Comparison of ENCODE assay signal across 11 mouse cellular contexts in the genomic region with DNA sequence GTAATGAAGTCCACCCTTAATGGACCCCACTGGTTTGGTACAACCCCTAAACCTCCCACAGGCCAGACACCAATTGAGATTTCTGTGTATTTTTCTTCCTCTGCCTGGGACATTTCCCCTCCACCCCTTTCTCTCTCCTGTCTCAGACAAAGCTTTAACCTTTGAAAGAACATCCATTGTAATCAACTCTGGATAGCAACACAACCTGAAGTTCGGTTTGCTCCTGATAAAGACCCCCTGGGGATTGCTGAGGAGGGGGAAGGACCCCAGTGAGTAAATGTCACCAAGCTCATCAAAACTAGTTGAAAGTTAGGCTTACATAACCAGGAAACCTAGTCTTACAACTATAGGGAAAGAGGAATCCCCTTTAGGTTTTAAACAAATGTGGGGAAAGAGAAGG. TPM values are rescaled to one million over a fixed set of nuclear protein-coding genes. Genes with fewer than 3 reads are reported as not detected.
DNase-seq lines count a peak whose midpoint lies in the region; ATAC-seq and TF ChIP-seq lines count a peak whose summit lies in the region.
"Had no signal": no experiment of that assay in that cellular context is flagged by ENCODE, and none has a peak within 500 bp of the region (broad histone marks: within the 10 kb centered on the region; RNA-seq: fewer than 3 reads in every experiment).

No protein-coding gene starts in this region.

- H3K9ac ChIP-seq in heart, embryonic 15.5 days, result no peak overlapping the region
- no peak overlapping the region for H3K9ac ChIP-seq in hindbrain, embryonic 15.5 days
- no peak overlapping the region for H3K9ac ChIP-seq in neural tube, embryonic 13.5 days

- peaks cover 77% of the 10 kb centered on the region for H3K4me1 ChIP-seq in heart, embryonic 15.5 days (replicated peaks)
- H3K4me1 ChIP-seq in hindbrain, embryonic 15.5 days (replicated peaks), result peaks cover 25% of the 10 kb centered on the region
- H3K4me1 ChIP-seq in neural tube, embryonic 13.5 days (replicated peaks), result peaks cover 92% of the 10 kb centered on the region
- H3K4me1 ChIP-seq in cerebellum, adult 2 months (ENCODE audit: control insufficient read depth, insufficient read depth, low read length), result peaks cover 19% of the 10 kb centered on the region

- H3K9me3 ChIP-seq in heart, embryonic 15.5 days (replicated peaks), result no peaks in the 10 kb centered on the region
- no peaks in the 10 kb centered on the region for H3K9me3 ChIP-seq in hindbrain, embryonic 15.5 days
- H3K9me3 ChIP-seq in neural tube, embryonic 13.5 days, result no peaks in the 10 kb centered on the region

- intact Hi-C loops in heart, postnatal 36 days (cut with DNase I), result no loop called here

- no peaks in the 10 kb centered on the region for H3K27me3 ChIP-seq in heart, embryonic 15.5 days
- H3K27me3 ChIP-seq in hindbrain, embryonic 15.5 days, result no peaks in the 10 kb centered on the region
- H3K27me3 ChIP-seq in neural tube, embryonic 13.5 days, result no peaks in the 10 kb centered on the region
- no peaks in the 10 kb centered on the region for H3K27me3 ChIP-seq in cerebellum, adult 2 months (ENCODE audit: control insufficient read depth, insufficient read depth, low read length)
- H3K27me3 ChIP-seq: CH12.LX had no signal

- H3K27ac ChIP-seq in heart, embryonic 15.5 days, result peak overlapping the region; percentile 36; the same call in 1 of the 2 replicates
- H3K27ac ChIP-seq in hindbrain, embryonic 15.5 days (replicated peaks), result no peak overlapping the region
- H3K27ac ChIP-seq in neural tube, embryonic 13.5 days (replicated peaks), result no peak overlapping the region
- H3K27ac ChIP-seq in cerebellum, adult 2 months (ENCODE audit: insufficient read depth, low read length), result no peak overlapping the region; the same call in 1 of the 2 replicates

- DNase-seq in heart, postnatal 36 days, result no peak
- DNase-seq in R1 (ENCODE audit: low read depth, low spot score), result peak; percentile 75
- DNase-seq in embryo, embryonic 10 days (ENCODE audit: low spot score), result no peak
- DNase-seq in cerebellum, adult 2 months, result no peak
- DNase-seq: cerebellum, adult 11 months; kidney, adult 8-10 months; lung, adult 2 months had no signal

- no peaks in the 10 kb centered on the region for H3K36me3 ChIP-seq in heart, embryonic 15.5 days
- no peaks in the 10 kb centered on the region for H3K36me3 ChIP-seq in hindbrain, embryonic 15.5 days
- H3K36me3 ChIP-seq in neural tube, embryonic 13.5 days, result no peaks in the 10 kb centered on the region

- H3K4me3 ChIP-seq in heart, embryonic 15.5 days, result no peak overlapping the region
- no peak overlapping the region for H3K4me3 ChIP-seq in hindbrain, embryonic 15.5 days
- no peak overlapping the region for H3K4me3 ChIP-seq in neural tube, embryonic 13.5 days
- no peak overlapping the region for H3K4me3 ChIP-seq in cerebellum, adult 2 months (replicated peaks; ENCODE audit: insufficient read depth, low read depth, low read length)

- WGBS in heart, embryonic 15.5 days, result 25% methylated on average over 1 of the region's 1 CpGs
- 3% methylated on average over 1 of the region's 1 CpGs for WGBS in hindbrain, embryonic 15.5 days
- WGBS in neural tube, embryonic 13.5 days, result 3% methylated on average over 1 of the region's 1 CpGs
- 36% methylated on average over 1 of the region's 1 CpGs for WGBS in cerebellum, adult 2 months

- H3K4me2 ChIP-seq in heart, embryonic 15.5 days, result peak overlapping the region; percentile 4; the same call in 1 of the 2 replicates
- peak overlapping the region; percentile 91 for H3K4me2 ChIP-seq in hindbrain, embryonic 15.5 days
- H3K4me2 ChIP-seq in neural tube, embryonic 13.5 days, result peak overlapping the region; percentile 93

- ATAC-seq in heart, embryonic 15.5 days (replicated peaks; ENCODE audit: insufficient number of reproducible peaks, insufficient read depth, low FRiP score, low read depth), result no peak
- no peak for ATAC-seq in hindbrain, embryonic 15.5 days (ENCODE audit: low FRiP score, low read depth)
- ATAC-seq in neural tube, embryonic 13.5 days (ENCODE audit: low read depth), result no peak

- TF ChIP-seq POLR2A in cerebellum, adult 2 months (IDR thresholded peaks at IDR 0.05; ENCODE audit: borderline replicate concordance, insufficient read depth, low read length), result no peak

- TF ChIP-seq CTCF in cerebellum, adult 2 months (IDR thresholded peaks at IDR 0.05; ENCODE audit: borderline replicate concordance, insufficient read depth, low read depth, low read length), result no peak

RNA-seq across cellular contexts. Expression of a gene that starts 5.5 kb away (rescaled TPM):
- polyA plus RNA-seq in heart, embryonic 15.5 days (2015; fragmentation: Nextera tagmentation; extraction: Ambion mirVana), result 8.0 and 12.6 TPM in 2 replicates
- 10 to 100 TPM; 36.9 to 43.2 TPM for total RNA-seq in heart, postnatal 36 days (2021)
- polyA plus RNA-seq in hindbrain, embryonic 15.5 days (2015; fragmentation: Nextera tagmentation; extraction: Ambion mirVana), result 20.6 and 23.8 TPM in 2 replicates
- polyA plus RNA-seq in neural tube, embryonic 13.5 days (2015; fragmentation: Nextera tagmentation; extraction: Ambion mirVana), result 10.5 and 12.9 TPM in 2 replicates
- 84.5 and 86.2 TPM in 2 replicates for polyA plus RNA-seq in cerebellum, adult 2 months (2012; rRNA removed)
- total RNA-seq: CH12.LX had no signal

Comparison
In these comparisons a context has a peak if more than half of its experiments do, and no peak if none do; other contexts are left out.
1. H3K4me2 ChIP-seq: peak in every context shown above with its lines; median percentile 93 in neural tube, embryonic 13.5 days; 91 in hindbrain, embryonic 15.5 days; 4 in heart, embryonic 15.5 days.